Mouse (Mus musculus) kidney, postnatal 14 days (tissue): ENCODE measurements around the gene Cops9.

Experiments
- DNase-seq: peaks from one replicate; pipeline ENCODE4 v3.0.0; 2022; ENCODE audit warnings: mixed read lengths

The Cops9 gene

GRCm38 (mm10) chr1:92641514-92642272 lies at the start of gene Cops9:
Gene Cops9, minus strand, starts transcription at chr1:92641985.
- DNase-seq, result peak; percentile 93

- no peak for DNase-seq
Measured at GRCm38 (mm10) chr1:92691166-92691844, 49.5 kb upstream of the Cops9 start.

GRCm38 (mm10) chr1:92686994-92687393 lies 45.2 kb upstream of the Cops9 start:
- no peak for DNase-seq

DNA sequence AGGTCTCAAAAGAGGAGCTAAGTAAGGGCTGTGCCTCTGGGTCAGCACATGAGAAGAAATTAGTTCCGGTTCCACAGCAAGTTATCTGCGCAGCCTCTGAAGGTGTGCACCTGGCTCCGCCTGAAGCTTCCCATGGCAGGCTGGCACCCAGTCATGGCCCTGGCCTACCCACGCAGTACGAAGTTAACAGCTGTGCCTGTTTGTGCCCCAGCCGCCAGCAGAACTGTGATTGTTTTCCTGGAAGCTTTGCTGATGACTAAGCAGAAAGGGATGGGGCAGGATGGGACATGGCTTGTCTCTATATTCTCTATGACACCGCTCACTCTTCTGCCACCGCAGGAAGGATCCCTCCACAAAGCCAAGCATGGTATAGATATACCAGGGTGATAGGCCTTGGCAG lies 41.4 kb upstream of the Cops9 start:
- DNase-seq, result no peak

- peak; percentile 79 for DNase-seq
Measured at GRCm38 (mm10) chr1:92680668-92681603, 39.2 kb upstream of the Cops9 start.

DNA sequence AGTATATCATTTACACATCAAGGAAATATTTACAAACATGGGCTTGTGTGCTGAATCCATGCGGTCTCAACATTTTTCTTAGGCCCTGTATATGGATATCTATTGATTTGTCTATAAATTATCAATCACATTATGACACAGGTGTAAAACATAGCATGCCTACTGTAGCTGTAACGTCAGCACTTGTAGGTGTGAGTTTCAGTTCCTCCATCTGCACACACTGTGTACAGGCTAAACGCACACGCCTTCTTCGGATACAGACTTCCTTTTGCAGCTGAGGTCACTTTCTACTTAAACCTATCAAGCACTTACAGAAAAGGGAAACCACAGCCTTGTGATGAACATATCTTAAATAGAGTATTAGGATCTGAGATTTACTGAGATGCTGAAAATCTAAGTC lies 37.0 kb upstream of the Cops9 start:
- DNase-seq, result no peak

- no peak for DNase-seq
Measured at GRCm38 (mm10) chr1:92676676-92676975, 34.8 kb upstream of the Cops9 start.

DNA sequence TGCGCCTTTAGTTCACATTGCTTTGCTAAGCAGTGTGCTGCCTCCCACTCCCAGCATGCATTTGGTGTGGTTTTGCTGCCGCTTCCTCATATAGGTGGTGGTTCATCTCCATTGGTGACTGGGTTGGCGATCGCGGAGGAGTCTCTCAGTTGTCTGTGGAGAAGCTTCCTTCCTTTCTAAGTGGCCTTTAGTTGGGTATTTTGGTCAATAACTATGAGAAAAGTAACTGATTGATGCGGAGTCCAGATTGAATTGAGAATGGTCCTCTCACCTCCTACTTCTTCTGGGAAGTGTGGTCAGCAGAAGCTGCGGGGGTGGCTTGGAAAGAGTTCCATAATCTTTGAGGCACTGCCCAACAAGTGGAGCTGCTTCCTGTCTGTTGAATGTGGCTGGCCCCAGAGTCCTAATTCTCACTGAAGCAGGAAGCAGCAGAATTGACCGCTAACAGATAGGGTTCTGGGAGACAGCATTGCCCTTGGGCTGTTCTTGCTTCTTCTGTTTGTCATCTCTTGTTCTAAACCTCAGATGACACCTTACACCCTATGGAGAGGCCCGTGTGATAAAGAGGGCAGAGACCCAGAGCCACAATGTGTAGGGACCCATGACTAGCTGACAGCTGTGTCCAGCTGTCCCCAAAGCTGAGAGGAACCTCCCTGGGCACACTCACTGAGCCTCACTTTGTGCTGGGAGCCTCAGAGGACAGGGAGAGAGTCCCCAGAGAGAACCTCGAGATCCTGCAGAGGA lies 34.3 kb upstream of the Cops9 start:
- no peak for DNase-seq

DNA sequence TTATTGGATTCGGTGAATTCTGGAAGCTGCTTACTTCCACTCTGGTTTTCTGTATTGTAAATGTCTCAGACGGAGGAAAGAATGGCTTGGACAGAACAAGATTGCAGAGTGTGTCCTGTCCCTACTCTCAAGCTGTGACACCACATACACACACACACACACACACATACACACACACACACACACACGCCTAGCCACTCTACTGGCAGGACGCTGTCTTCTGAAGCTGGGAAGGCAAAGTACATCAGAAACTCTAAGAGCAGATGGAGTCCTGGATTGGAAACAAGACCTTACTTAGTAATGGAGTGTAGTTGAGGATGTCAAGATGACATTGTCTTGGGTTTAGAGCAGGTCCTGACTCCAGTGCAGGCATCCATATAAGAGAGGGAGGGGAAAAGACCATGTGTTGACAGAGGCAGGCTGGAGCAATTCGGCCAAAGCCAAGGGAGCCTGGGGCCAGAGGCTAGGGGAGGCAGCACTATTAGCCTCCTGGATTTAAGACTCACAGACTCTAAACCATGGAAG lies 31.5 kb upstream of the Cops9 start:
- DNase-seq, result no peak

GRCm38 (mm10) chr1:92671326-92671725 lies 29.5 kb upstream of the Cops9 start:
- DNase-seq, result no peak

GRCm38 (mm10) chr1:92669430-92669829 lies 27.6 kb upstream of the Cops9 start:
- no peak for DNase-seq

GRCm38 (mm10) chr1:92667106-92667505 lies 25.3 kb upstream of the Cops9 start:
- peak; percentile 19 for DNase-seq

DNA sequence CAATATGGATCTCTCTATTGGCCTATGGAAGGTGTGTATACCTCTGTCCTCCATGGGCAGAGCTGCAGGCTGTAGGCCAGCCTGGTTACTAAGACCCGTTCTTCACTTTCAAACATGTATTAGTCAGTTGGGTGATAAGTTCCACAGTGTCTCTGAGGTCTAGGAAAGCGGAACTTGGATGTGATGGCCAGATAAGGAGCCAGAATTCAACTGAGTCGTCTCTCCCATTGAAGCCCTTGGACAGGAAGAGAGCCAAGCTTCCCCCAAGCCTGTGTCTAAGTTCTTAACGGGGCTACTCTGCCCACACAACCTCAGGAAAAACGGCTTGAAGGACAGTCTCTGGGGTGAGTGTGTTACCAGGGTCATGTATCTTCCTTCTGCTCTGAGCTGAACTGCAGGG lies 17.6 kb upstream of the Cops9 start:
- DNase-seq, result no peak

GRCm38 (mm10) chr1:92657025-92657820 lies 15.4 kb upstream of the Cops9 start:
- DNase-seq, result no peak

- DNase-seq, result no peak
Measured at GRCm38 (mm10) chr1:92654676-92655075, 12.9 kb upstream of the Cops9 start.

DNA sequence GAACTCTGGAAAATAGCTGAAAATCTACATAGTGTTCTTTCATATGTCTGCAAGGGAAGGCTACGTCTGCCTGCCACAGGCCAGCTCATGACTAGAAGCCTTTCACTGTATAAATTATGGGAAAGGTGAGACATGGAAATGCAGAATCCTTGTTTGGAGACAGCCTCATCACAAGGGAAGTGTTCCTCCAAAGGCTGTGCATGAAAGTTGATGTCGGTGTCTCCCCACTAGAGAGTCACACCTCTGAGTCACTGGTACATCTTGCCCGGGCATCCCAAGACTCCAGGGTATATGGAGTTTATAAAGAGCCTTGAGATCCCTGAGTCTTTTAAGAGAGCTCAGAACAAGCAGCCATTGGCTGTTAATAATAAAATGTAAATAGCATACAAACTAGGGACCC lies 11.4 kb upstream of the Cops9 start:
- no peak for DNase-seq

GRCm38 (mm10) chr1:92651467-92651866 lies 9.7 kb upstream of the Cops9 start:
- DNase-seq, result no peak

- peak; percentile 77 for DNase-seq
Measured at GRCm38 (mm10) chr1:92648673-92649072, 6.9 kb upstream of the Cops9 start, which contains the start of gene Otos. Gene Otos, minus strand, starts transcription at chr1:92648841.

DNA sequence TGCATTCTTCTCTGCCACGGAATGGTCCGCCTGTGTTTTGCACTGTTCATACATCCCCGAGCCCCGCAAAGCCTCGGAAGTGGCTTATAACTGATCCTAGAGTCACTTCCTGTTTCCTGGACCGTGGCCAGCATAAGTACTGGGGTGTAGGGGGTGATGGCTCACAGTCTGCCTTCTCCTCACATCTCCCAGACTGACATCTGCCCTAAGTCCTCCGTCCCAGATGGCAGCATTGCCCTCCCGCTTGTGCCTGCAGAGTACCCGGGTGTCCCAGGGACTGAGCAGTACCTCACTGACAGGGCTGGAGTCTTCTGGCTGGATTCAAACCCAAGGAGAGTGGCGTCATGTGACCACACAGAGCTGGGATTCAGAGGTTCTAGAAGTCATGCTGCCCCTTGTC lies 6.4 kb upstream of the Cops9 start:
- DNase-seq, result no peak

- DNase-seq, result peak; percentile 77
Measured at GRCm38 (mm10) chr1:92647752-92648151, 6.0 kb upstream of the Cops9 start.

- no peak for DNase-seq
Measured at GRCm38 (mm10) chr1:92647026-92647425, 5.2 kb upstream of the Cops9 start.

DNA sequence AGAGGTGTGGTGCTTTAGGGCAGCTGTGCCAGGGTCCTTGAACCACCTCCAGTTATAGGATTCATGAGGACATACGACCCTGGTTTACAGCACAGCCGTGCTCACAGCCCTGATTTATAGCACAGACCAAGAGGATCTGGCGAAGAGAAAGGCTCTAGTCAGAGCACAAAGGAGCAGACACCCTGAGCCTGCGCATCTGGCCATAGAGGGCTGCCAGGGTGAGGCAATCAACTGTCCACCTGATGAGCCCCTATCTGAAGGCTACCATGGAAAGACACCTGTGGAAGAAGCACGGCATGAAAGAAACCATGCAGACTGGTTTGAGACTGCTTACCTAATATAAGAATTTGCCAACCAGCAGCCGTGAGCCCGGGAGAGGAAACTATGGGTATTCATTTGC lies 4.8 kb upstream of the Cops9 start:
- DNase-seq, result no peak
